Mouse (Mus musculus): ENCODE measurements around the gene Gdpd5.

GRCm38 (mm10) chr7:99489708-99490107 is 108.5 kb downstream of the Gdpd5 start:
- TF ChIP-seq CTCF (IDR thresholded peaks at IDR 0.05; ENCODE audit: low read depth, low read length) (no peak), POLR2A (IDR thresholded peaks at IDR 0.05; ENCODE audit: extremely low read depth, insufficient read depth, low read length) (no peak)
